Mouse (Mus musculus): Measurements from ENCODE around the gene Krtap29-1. TPM values are rescaled to one million over a fixed set of nuclear protein-coding genes. Genes with fewer than 3 reads are reported as not detected.
A peak's percentile ranks its signal among the peaks of the same experiment; 100 is the strongest.

The Krtap29-1 gene
- polyA plus RNA-seq, 1 experiment from 2014 or later, result not detected

GRCm38 (mm10) chr11:100004846-100005245, 26.0 kb upstream of the Krtap29-1 start:
- 24% methylated on average over 6 of the region's 6 CpGs for WGBS
- no peaks in the 10 kb centered on the region for H3K27me3 ChIP-seq (ENCODE audit: control insufficient read depth, insufficient read depth, low read depth, low read length)
- no peak overlapping the region for H3K4me3 ChIP-seq (ENCODE audit: low read depth, low read length)
- no peaks in the 10 kb centered on the region for H3K4me1 ChIP-seq (ENCODE audit: control insufficient read depth, insufficient read depth, low read length)
- no peaks in the 10 kb centered on the region for H3K36me3 ChIP-seq (ENCODE audit: control insufficient read depth, insufficient read depth, low read length)
- no peak overlapping the region for H3K27ac ChIP-seq (ENCODE audit: low read length)
- no peak overlapping the region for H3K9ac ChIP-seq (ENCODE audit: low read depth, low read length)
- H3K9me3 ChIP-seq (replicated peaks; ENCODE audit: control insufficient read depth, low read length, poor library complexity, severe bottlenecking), result no peaks in the 10 kb centered on the region
- no peak overlapping the region for H3K4me2 ChIP-seq (ENCODE audit: low read length)
- ATAC-seq, result no peak

GRCm38 (mm10) chr11:99999091-99999490, 20.2 kb upstream of the Krtap29-1 start:
- no peak for ATAC-seq
- H3K4me3 ChIP-seq (ENCODE audit: low read depth, low read length), result no peak overlapping the region
- no peak overlapping the region for H3K4me2 ChIP-seq (ENCODE audit: low read length)
- no peak overlapping the region for H3K27ac ChIP-seq (ENCODE audit: low read length)
- 93% methylated on average over 7 of the region's 7 CpGs for WGBS
- no peaks in the 10 kb centered on the region for H3K36me3 ChIP-seq (ENCODE audit: control insufficient read depth, insufficient read depth, low read length)
- no peaks in the 10 kb centered on the region for H3K27me3 ChIP-seq (ENCODE audit: control insufficient read depth, insufficient read depth, low read depth, low read length)
- H3K9me3 ChIP-seq (replicated peaks; ENCODE audit: control insufficient read depth, low read length, poor library complexity, severe bottlenecking), result no peaks in the 10 kb centered on the region
- H3K9ac ChIP-seq (ENCODE audit: low read depth, low read length), result no peak overlapping the region
- no peaks in the 10 kb centered on the region for H3K4me1 ChIP-seq (ENCODE audit: control insufficient read depth, insufficient read depth, low read length)

- Histone ChIP-seq H3K4me3 (ENCODE audit: low read depth, low read length) (no peak overlapping the region), H3K4me2 (ENCODE audit: low read length) (no peak overlapping the region)
These were observed 15.5 kb upstream of the Krtap29-1 start for GRCm38 (mm10) chr11:99994384-99994661.

GRCm38 (mm10) chr11:99993620-99994383, 14.9 kb upstream of the Krtap29-1 start, which contains the start of gene Krtap17-1:
Krtap17-1 (minus strand) TSS chr11:99993994.
- Histone ChIP-seq H3K27ac (ENCODE audit: low read length) (no peak within 1 kb of the TSS), H3K4me1 (ENCODE audit: control insufficient read depth, insufficient read depth, low read length) (0 out of 2 replicates have a peak, but pooled peaks cover 4% of the 10 kb centered on the region), H3K4me3 (ENCODE audit: low read depth, low read length) (peak within 1 kb of the TSS; percentile 30), H3K36me3 (ENCODE audit: control insufficient read depth, insufficient read depth, low read length) (no peaks in the 10 kb centered on the region), H3K4me2 (ENCODE audit: low read length) (peak within 1 kb of the TSS; percentile 53), H3K9ac (ENCODE audit: low read depth, low read length) (peak within 1 kb of the TSS; percentile 62), H3K27me3 (ENCODE audit: control insufficient read depth, insufficient read depth, low read depth, low read length) (no peaks in the 10 kb centered on the region), H3K9me3 (replicated peaks; ENCODE audit: control insufficient read depth, low read length, poor library complexity, severe bottlenecking) (no peaks in the 10 kb centered on the region)
- 0 out of 2 replicates have a peak, but pooled peaks have one; percentile 39 for ATAC-seq
- 26% methylated on average over 26 of the region's 26 CpGs for WGBS

More at GRCm38 (mm10) chr11:99994384-99994661, 15.5 kb upstream of the Krtap29-1 start:
- H3K36me3 ChIP-seq (ENCODE audit: control insufficient read depth, insufficient read depth, low read length), result no peaks in the 10 kb centered on the region
- H3K9me3 ChIP-seq (replicated peaks; ENCODE audit: control insufficient read depth, low read length, poor library complexity, severe bottlenecking), result no peaks in the 10 kb centered on the region
- H3K9ac ChIP-seq (ENCODE audit: low read depth, low read length), result no peak overlapping the region
- no peaks in the 10 kb centered on the region for H3K27me3 ChIP-seq (ENCODE audit: control insufficient read depth, insufficient read depth, low read depth, low read length)
- 0 out of 2 replicates have a peak, but pooled peaks cover 4% of the 10 kb centered on the region for H3K4me1 ChIP-seq (ENCODE audit: control insufficient read depth, insufficient read depth, low read length)
- 73% methylated on average over 4 of the region's 4 CpGs for WGBS
- no peak overlapping the region for H3K27ac ChIP-seq (ENCODE audit: low read length)
- ATAC-seq, result no peak

GRCm38 (mm10) chr11:99990571-99990970, 11.7 kb upstream of the Krtap29-1 start:
- WGBS, result 53% methylated on average over 3 of the region's 3 CpGs
- Histone ChIP-seq H3K9me3 (replicated peaks; ENCODE audit: control insufficient read depth, low read length, poor library complexity, severe bottlenecking) (no peaks in the 10 kb centered on the region), H3K27ac (ENCODE audit: low read length) (no peak overlapping the region), H3K36me3 (ENCODE audit: control insufficient read depth, insufficient read depth, low read length) (no peaks in the 10 kb centered on the region), H3K4me3 (ENCODE audit: low read depth, low read length) (no peak overlapping the region), H3K4me1 (ENCODE audit: control insufficient read depth, insufficient read depth, low read length) (0 out of 2 replicates have a peak, but pooled peaks cover 4% of the 10 kb centered on the region), H3K27me3 (ENCODE audit: control insufficient read depth, insufficient read depth, low read depth, low read length) (no peaks in the 10 kb centered on the region), H3K9ac (ENCODE audit: low read depth, low read length) (no peak overlapping the region), H3K4me2 (ENCODE audit: low read length) (no peak overlapping the region)
- no peak for ATAC-seq

GRCm38 (mm10) chr11:99989881-99990405, 11.1 kb upstream of the Krtap29-1 start:
- Histone ChIP-seq H3K4me3 (ENCODE audit: low read depth, low read length) (no peak overlapping the region), H3K36me3 (ENCODE audit: control insufficient read depth, insufficient read depth, low read length) (no peaks in the 10 kb centered on the region), H3K27me3 (ENCODE audit: control insufficient read depth, insufficient read depth, low read depth, low read length) (no peaks in the 10 kb centered on the region), H3K4me1 (ENCODE audit: control insufficient read depth, insufficient read depth, low read length) (0 out of 2 replicates have a peak, but pooled peaks cover 4% of the 10 kb centered on the region), H3K9ac (ENCODE audit: low read depth, low read length) (no peak overlapping the region), H3K27ac (ENCODE audit: low read length) (no peak overlapping the region), H3K4me2 (ENCODE audit: low read length) (no peak overlapping the region), H3K9me3 (replicated peaks; ENCODE audit: control insufficient read depth, low read length, poor library complexity, severe bottlenecking) (no peaks in the 10 kb centered on the region)
- ATAC-seq, result no peak
- 90% methylated on average over 6 of the region's 6 CpGs for WGBS

- H3K4me3 ChIP-seq (ENCODE audit: low read depth, low read length), result no peak overlapping the region
- 94% methylated on average over 3 of the region's 3 CpGs for WGBS
- H3K9me3 ChIP-seq (replicated peaks; ENCODE audit: control insufficient read depth, low read length, poor library complexity, severe bottlenecking), result no peaks in the 10 kb centered on the region
- no peak for ATAC-seq
- no peak overlapping the region for H3K9ac ChIP-seq (ENCODE audit: low read depth, low read length)
- H3K4me2 ChIP-seq (ENCODE audit: low read length), result no peak overlapping the region
- H3K36me3 ChIP-seq (ENCODE audit: control insufficient read depth, insufficient read depth, low read length), result no peaks in the 10 kb centered on the region
- H3K4me1 ChIP-seq (ENCODE audit: control insufficient read depth, insufficient read depth, low read length), result 0 out of 2 replicates have a peak, but pooled peaks cover 4% of the 10 kb centered on the region
- H3K27me3 ChIP-seq (ENCODE audit: control insufficient read depth, insufficient read depth, low read depth, low read length), result no peaks in the 10 kb centered on the region
- no peak overlapping the region for H3K27ac ChIP-seq (ENCODE audit: low read length)
These were observed 9.7 kb upstream of the Krtap29-1 start for GRCm38 (mm10) chr11:99988530-99988929.

- H3K9ac ChIP-seq (ENCODE audit: low read depth, low read length), result no peak within 1 kb of the TSS
- 0 out of 2 replicates have a peak, but pooled peaks have one; percentile 28 for ATAC-seq
- H3K4me2 ChIP-seq (ENCODE audit: low read length), result no peak within 1 kb of the TSS
- 0 out of 2 replicates have a peak, but pooled peaks cover 4% of the 10 kb centered on the region for H3K4me1 ChIP-seq (ENCODE audit: control insufficient read depth, insufficient read depth, low read length)
- no peaks in the 10 kb centered on the region for H3K27me3 ChIP-seq (ENCODE audit: control insufficient read depth, insufficient read depth, low read depth, low read length)
- peak within 1 kb of the TSS; percentile 33 for H3K27ac ChIP-seq (ENCODE audit: low read length)
- 84% methylated on average over 8 of the region's 8 CpGs for WGBS
- no peaks in the 10 kb centered on the region for H3K9me3 ChIP-seq (replicated peaks; ENCODE audit: control insufficient read depth, low read length, poor library complexity, severe bottlenecking)
- no peak within 1 kb of the TSS for H3K4me3 ChIP-seq (ENCODE audit: low read depth, low read length)
- no peaks in the 10 kb centered on the region for H3K36me3 ChIP-seq (ENCODE audit: control insufficient read depth, insufficient read depth, low read length)
These were observed 7.4 kb upstream of the Krtap29-1 start, which contains the start of gene Krtap16-1 for GRCm38 (mm10) chr11:99986180-99986647. Krtap16-1 (minus strand) TSS chr11:99986597.
